Mouse (Mus musculus): Measurements from ENCODE around the gene Sag.

Gene Sag

GRCm38 (mm10) chr1:87803576-87803975, at the start of gene Sag:
Gene Sag, plus strand, starts transcription at chr1:87803680.
- peak; percentile 99 for DNase-seq (ENCODE audit: low read depth, low spot score)

GRCm38 (mm10) chr1:87755641-87756470, 47.6 kb upstream of the Sag start, which contains the start of gene Atg16l1:
Gene Atg16l1, plus strand, starts transcription at chr1:87755870.
- DNase-seq (ENCODE audit: low read depth, low spot score) = peak; percentile 88

- DNase-seq (ENCODE audit: low read depth, low spot score) = no peak
Measured at GRCm38 (mm10) chr1:87763821-87764220, 39.7 kb upstream of the Sag start.

GRCm38 (mm10) chr1:87765741-87766140, 37.7 kb upstream of the Sag start:
- DNase-seq (ENCODE audit: low read depth, low spot score) = no peak

- DNase-seq (ENCODE audit: low read depth, low spot score) = peak; percentile 55
Measured at GRCm38 (mm10) chr1:87766233-87766632, 37.2 kb upstream of the Sag start.

GRCm38 (mm10) chr1:87769263-87769662, 34.2 kb upstream of the Sag start:
- DNase-seq (ENCODE audit: low read depth, low spot score) = no peak

- no peak for DNase-seq (ENCODE audit: low read depth, low spot score)
Measured at GRCm38 (mm10) chr1:87770486-87770885, 33.0 kb upstream of the Sag start.

GRCm38 (mm10) chr1:87771724-87772123, 31.8 kb upstream of the Sag start:
- no peak for DNase-seq (ENCODE audit: low read depth, low spot score)

GRCm38 (mm10) chr1:87773336-87773735, 30.1 kb upstream of the Sag start:
- no peak for DNase-seq (ENCODE audit: low read depth, low spot score)

- no peak for DNase-seq (ENCODE audit: low read depth, low spot score)
Measured at GRCm38 (mm10) chr1:87774845-87775244, 28.6 kb upstream of the Sag start.

GRCm38 (mm10) chr1:87779204-87779785, 24.2 kb upstream of the Sag start:
- DNase-seq (ENCODE audit: low read depth, low spot score) = no peak

GRCm38 (mm10) chr1:87785703-87786102, 17.8 kb upstream of the Sag start:
- DNase-seq (ENCODE audit: low read depth, low spot score) = no peak

- DNase-seq (ENCODE audit: low read depth, low spot score) = no peak
Measured at GRCm38 (mm10) chr1:87786251-87786650, 17.2 kb upstream of the Sag start.

- no peak for DNase-seq (ENCODE audit: low read depth, low spot score)
Measured at GRCm38 (mm10) chr1:87789665-87790064, 13.8 kb upstream of the Sag start.

GRCm38 (mm10) chr1:87792438-87793137, 10.9 kb upstream of the Sag start:
- no peak for DNase-seq (ENCODE audit: low read depth, low spot score)

- no peak for DNase-seq (ENCODE audit: low read depth, low spot score)
Measured at GRCm38 (mm10) chr1:87793138-87793449, 10.4 kb upstream of the Sag start.

- no peak for DNase-seq (ENCODE audit: low read depth, low spot score)
Measured at GRCm38 (mm10) chr1:87797702-87798101, 5.8 kb upstream of the Sag start.

GRCm38 (mm10) chr1:87798306-87798705, 5.2 kb upstream of the Sag start:
- no peak for DNase-seq (ENCODE audit: low read depth, low spot score)

GRCm38 (mm10) chr1:87807751-87808150, 4.3 kb downstream of the Sag start:
- DNase-seq (ENCODE audit: low read depth, low spot score) = no peak

- no peak for DNase-seq (ENCODE audit: low read depth, low spot score)
Measured at GRCm38 (mm10) chr1:87811391-87811790, 7.9 kb downstream of the Sag start.

GRCm38 (mm10) chr1:87812061-87812460, 8.6 kb downstream of the Sag start:
- no peak for DNase-seq (ENCODE audit: low read depth, low spot score)

GRCm38 (mm10) chr1:87813155-87813554, 9.7 kb downstream of the Sag start:
- no peak for DNase-seq (ENCODE audit: low read depth, low spot score)

GRCm38 (mm10) chr1:87813681-87814080, 10.2 kb downstream of the Sag start:
- DNase-seq (ENCODE audit: low read depth, low spot score) = no peak

Data from retina, adult 2 months (tissue).